Mouse (Mus musculus) CD4-positive, CD25-positive, alpha-beta regulatory T cell, adult 4 months (primary cell): Measurements from ENCODE around the gene Limd2. TPM values are rescaled to one million over a fixed set of nuclear protein-coding genes. Genes with fewer than 3 reads are reported as not detected.
A peak's percentile ranks its signal among the peaks of the same experiment; 100 is the strongest.
"Not testable (repeated sequence)": the region's sequence is repeated elsewhere in the genome, so short reads cannot be mapped to it uniquely, and the experiment has no call there.

Source experiments
- ATAC-seq: one replicate; pipeline ENCODE4 v1.8.0; 2017
- polyA plus RNA-seq, 2 experiments: library from polyadenylated mRNA; unstranded; fragments of 100-300 nt; shearing (Covaris generic); gene quantifications; one replicate each; pipeline ENCODE4 v1.2.1; 2017

Gene Limd2
- polyA plus RNA-seq, 2 experiments from 2014 or later, result 597 to 715 TPM

GRCm38 (mm10) chr11:106170807-106171206, 10.1 kb upstream of the Limd2 start:
- peak; percentile 59 for ATAC-seq

DNA sequence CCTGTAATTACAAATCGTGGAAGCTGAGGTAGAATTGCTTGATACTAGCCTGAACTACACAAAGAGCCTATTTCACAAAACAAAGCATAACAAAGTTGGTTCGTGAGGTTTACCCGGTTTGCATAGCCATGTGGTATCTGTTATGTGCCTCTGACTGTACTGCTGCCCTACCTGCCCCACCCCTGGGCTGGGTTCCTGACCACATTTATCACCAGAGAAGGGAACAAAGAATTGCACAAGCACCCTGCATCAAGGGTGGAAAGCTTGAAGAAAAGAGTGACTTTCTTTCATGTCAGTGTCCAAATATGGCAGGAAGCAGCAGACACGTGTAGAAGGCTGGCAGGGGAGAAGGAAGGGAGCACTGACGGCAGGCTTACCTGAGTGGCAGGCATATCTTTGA, 6.8 kb upstream of the Limd2 start:
- ATAC-seq, result peak; percentile 84

DNA sequence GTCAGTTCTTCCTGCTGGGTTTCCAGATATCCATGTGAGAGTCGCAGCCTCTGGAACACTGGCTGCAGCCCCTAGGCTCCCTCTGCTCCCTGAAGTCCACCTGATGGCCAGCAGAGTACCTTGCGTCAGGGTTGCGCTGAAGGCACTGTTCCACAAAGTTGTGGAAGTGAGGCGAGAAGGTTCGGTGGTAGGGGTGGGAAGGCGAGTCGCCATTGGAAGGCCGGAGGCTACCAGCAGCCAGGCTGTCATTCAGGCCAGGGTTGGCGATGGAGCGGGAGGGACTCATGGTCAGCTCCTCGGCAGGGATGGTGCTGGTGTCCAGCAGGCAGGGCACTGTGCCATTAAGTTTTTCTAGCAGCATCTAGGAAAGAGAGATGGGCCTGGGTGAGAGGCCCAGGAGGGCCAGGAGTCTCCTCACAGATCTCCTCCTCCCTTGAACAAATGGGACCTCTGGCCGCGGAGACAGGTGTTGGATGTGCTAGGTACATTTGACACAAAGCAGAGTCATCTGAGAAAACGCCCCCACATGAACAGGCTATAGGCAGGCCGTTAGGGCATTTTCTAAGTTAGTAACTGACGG, 4.0 kb upstream of the Limd2 start:
- ATAC-seq, result no peak

GRCm38 (mm10) chr11:106163546-106163945, 2.9 kb upstream of the Limd2 start:
- ATAC-seq, result no peak

DNA sequence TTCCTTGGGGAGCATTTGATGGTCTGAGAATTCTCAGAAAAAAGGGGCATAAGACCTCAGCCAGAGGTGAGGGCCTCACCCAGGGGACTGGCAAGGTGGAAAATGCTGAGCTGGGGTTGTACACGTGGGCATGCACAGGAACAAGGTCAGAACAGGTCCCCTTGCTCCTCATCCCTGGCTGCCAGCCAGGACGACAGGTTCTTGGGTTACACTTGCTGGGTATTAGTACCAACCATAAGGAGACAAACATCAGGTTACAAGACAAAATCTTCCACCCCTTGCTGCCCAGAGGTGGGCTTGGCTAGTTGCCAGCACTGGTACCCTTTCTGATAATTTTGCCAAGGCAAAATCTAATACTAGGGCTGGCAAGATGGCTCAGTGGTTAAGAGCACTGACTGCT, 1.6 kb upstream of the Limd2 start:
- no peak for ATAC-seq

DNA sequence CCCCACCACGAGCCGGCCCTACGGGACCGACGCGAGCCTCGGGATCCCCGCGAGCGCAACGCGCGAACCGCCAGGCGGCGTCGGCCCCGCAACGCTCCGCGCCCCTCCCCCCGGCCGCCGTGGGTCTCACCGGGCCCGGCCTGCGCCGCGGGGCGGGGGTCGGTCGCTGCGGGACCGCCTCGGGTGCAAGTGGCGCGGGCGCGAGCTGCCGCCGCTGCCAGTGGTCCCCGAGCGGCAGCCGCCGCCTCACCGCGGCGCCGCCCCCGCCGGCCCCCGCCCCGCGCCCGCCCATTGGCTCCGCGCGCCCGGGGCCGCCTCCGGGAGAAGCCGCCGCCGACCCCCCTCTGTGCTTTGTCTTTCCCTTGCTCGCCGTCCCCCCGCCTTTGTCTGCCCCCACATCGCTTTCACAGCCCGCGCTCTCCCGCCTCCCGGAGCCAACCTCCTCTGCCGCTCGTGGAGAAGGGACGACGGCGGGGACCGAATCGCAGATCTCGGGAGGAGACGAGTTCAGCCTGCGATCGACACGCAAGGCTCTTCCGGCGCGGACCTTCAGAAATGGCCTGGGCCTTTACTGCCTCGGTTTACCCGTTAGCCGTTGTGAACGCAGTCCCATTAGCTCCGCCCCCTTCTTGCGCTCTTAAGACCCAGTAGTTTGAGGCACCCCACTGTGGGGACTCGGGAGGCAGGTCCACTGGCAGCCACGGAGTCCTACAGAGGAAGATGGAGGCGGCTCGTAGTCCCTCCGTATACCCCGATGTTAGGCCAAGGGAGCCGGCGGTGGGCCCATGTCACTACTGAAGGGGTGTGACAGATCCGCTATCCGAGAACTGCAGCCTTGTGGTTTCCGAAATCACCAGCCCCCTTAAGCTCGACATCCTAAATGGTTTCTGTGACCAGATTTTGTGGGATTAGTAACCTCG, 479 bp downstream of the Limd2 start:
- ATAC-seq, result peak; percentile 39

DNA sequence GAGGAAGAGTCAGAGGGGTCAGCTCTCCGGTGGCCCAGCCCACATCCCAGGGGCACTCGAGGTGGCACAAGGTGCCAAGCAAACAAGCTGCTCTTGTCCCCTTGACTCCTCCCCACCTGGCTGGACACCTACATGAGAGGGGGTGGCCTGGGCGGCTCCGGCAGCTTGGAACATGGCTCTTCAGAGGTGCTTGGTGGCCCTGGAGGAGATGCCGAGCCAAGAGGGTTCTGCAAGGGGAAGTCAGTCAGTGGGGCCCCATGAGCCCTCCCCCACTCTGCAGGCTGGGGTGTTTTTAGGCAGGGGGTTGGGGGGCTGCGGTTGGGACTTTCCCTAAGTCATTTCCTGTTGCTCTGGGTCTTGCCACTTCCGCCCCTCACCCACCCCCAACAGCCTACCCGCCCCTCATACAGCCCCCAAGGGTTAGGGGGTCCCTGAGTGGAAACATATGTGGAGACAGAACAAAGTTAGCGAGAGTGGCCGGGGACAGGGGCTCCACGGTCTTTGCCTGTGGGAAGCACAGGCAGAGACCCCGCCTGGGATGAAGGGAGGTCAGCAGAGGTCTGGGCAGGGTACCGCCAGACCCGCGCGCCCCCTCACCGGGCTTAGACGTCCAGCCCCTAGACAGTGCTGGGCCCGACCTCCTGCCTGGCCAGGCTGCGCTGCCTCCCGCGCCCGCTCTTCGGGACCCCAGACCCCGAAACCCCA, 1.3 kb downstream of the Limd2 start:
- peak; percentile 71 for ATAC-seq

- no peak for ATAC-seq
These were observed 1.8 kb downstream of the Limd2 start for GRCm38 (mm10) chr11:106158930-106159215.

DNA sequence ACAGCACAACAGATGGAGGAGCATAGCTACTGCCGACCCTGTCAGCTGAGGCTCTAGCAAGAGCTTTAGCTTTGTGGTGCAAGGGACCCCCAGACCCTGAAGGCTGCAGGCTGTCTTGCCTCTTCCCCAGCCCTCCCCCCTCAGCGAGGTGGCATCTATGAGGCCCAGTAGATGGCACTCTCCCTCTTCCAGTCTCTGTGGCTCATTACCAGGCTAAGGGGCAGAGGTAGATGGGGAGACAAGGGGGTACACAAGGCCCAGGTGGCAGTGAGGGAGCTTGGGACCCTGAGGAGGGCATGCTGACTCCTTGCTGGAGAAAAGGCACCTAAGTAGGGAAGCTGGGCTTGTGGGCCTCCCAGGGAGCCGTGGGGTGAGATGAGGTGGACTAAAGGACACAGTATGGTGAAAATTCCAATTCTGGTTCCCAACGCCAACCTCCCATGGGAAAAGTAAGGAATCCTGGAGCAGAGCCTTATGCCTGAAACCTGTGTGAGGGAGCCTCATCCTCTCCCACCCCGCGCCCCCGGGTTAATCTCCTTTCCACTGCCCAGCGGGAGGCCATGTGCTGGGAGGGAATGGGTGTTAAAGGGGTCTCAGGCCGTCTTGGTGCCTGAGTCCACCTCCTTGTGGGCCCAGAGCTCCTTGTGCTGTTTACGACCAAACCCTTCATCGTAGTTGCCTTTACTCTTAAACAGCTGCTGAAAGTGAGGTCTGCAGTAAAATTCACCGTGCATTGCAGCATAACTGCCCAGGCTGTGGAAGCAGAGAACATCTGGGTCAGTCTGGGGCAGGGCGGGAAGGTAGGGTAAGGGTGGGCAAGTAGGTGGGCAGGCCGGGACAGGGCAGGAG, 2.4 kb downstream of the Limd2 start:
- peak; percentile 19 for ATAC-seq

GRCm38 (mm10) chr11:106157154-106157553, 3.5 kb downstream of the Limd2 start:
- ATAC-seq, result no peak

DNA sequence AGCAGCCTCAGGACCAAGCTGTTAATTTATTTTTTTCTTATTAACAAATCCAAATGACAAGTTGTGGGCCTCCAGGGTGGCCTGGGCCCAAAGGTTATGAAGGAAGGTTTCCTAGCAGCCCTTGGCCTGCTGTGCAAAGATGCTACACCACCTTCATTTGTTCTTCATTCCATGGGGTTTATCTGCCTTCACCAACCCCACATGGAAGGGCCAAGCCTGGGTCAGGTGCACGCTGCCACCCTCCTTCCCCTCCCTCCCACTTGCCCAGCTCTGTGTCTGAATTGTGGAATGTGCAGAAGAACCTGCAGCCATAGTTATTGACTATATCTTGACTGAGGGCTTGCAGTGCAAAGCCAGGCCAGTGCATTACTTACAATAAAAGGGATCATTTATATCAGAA, 4.4 kb downstream of the Limd2 start:
- no peak for ATAC-seq

DNA sequence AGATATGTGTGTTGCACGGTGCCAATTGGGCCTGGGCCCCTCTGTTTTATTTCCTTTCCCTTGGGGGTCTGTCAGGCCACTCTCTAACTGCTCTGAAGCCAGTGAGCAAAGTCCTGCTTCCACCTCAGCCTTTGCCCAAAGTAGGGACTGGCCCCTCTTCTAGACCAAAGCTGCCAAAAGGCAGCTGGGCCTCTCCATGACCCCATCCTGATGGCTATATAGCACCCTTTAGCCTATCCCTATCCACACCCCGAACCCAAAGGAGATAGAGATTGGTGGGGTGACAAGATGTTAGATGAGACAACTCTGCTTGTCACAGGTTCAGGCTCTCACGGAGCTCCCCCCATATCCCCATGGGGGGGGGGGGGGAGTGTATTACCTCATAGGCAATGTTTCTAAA, 4.9 kb downstream of the Limd2 start:
- ATAC-seq, result no peak

GRCm38 (mm10) chr11:106154770-106155169, 5.9 kb downstream of the Limd2 start:
- no peak for ATAC-seq

DNA sequence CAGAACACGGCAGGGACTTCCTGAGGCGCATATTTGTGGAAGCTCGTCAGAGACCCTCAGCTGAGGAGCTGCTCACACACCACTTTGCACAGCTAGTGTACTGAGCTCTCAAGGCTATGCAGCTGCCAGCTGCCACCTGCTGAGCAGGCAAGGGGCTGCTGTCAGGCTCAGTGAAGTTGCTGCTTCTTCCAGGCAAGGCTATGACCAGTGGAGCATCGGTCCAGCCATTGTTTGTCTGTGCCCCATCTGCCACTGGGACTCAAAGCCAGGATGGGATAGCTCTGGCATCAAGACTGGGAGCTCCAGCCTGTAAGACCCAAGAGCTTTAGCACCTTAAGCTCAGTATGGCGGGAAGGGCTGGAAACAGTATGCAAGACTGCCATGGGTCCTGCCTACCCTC, 6.6 kb downstream of the Limd2 start:
- ATAC-seq, result no peak

GRCm38 (mm10) chr11:106152132-106152531, 8.5 kb downstream of the Limd2 start:
- no peak for ATAC-seq

DNA sequence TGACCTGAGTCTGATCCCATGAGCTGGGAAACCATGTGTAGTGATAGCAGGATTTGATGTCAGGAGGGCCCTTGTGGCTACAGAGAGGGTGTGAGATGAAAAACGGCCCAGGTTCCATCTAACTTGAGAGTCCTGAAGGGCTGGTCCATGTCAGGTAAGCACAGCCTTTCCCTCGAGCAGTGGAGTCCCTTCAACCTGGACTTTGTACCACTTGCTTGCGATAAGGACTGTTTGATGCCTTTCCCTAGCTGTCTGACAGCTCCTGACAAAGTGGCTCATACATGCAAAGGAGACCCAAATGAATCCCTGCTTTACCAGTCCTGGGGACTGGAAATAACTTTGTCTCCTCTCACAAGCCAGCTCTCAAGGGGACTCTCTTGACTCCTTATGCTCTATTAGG, 9.4 kb downstream of the Limd2 start:
- ATAC-seq, result no peak

DNA sequence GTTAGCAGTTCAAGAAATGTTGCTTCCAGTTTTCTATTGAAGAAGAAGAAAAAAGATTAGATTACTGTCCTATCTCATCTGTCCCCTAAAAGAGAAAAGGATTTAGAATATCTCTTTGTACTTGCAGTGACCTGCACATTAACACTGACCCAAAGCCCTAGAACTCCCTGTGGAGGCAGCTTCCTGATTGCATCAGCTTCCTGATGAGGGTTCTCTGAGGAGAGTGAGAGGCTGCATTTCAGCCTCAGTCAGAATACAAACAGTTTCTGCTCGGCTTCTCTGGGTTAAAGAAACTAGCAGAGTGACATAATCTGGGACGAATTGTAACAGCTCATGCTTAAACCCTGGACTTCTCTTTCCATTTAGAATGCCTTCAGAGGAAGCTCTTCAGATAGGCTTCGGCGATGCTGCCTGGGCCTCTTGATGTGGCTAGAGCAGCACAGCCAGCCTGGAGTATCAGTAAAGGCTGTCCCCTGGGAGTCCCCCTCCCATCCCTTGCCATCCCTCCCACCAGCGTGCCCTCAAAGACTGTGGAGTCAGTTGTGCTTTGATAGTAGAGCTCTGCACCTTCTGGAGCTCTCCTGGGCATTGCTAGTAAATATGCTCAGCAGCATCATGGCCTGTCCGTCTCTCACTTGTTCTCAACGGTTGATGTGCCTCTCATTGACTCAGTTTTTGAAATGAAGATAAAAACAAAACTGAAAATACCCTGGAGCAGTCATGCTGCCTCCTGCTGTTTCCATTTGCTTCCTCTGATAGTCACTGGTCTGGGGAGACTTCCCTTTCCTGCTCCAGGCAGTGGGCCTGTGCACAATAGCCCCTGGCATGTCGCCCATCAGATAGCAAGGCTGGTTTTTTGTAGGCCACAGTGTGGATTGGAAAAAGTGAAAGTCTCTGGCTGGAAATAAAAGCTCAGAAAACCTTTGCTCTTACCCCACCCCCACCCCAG, 25.8 kb downstream of the Limd2 start:
- ATAC-seq, result peak; percentile 66

DNA sequence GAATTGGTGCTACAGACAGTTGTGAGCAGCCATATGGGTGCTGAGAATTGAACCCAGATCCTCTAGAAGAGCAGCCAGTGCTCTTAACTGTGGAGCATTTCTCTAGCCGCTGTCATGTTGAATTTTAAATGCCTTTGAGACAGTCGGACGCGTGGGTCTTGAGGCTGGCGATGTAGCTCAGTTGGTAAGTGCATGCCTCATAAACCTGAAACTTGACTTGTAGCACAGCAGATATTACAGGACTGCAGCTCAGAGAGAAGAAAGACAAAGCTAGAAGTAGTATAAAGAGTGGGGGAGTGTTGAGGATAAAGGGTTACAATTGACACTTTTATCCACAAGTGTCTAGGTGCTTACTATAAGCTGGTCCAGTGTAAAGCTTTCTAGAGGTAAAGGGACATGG, 28.1 kb downstream of the Limd2 start:
- no peak for ATAC-seq

DNA sequence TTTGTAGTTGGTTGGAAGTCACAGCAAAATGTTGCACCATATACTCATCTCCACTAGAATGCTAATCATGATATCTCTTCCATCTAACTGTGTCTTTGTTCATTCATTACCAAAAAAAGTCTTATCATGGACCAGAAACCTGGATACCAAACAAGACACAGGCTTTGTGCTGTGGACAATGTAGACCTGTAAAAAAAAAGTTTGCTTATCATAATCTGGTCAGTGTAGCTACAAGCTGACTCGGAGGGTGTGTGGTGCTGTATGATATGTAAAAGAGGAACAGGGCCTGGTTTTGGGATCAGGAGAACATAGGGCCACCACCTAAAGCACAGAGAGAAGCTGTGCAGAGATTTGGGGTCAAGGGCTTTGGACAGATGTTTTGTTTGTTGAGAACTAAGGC, 31.2 kb downstream of the Limd2 start:
- ATAC-seq, result no peak

- ATAC-seq, result not testable (repeated sequence)
These were observed 33.8 kb downstream of the Limd2 start for GRCm38 (mm10) chr11:106126727-106127373.

GRCm38 (mm10) chr11:106125827-106126226, 34.8 kb downstream of the Limd2 start:
- no peak for ATAC-seq
